In genomic region chrX:134963305-134964094, GRCm38 (mm10) we compare ENCODE assay signal across 8 mouse cellular contexts. TPM values are rescaled to one million over a fixed set of nuclear protein-coding genes. Genes with fewer than 3 reads are reported as not detected.
DNase-seq lines count a peak whose midpoint lies in the region; ATAC-seq and TF ChIP-seq lines count a peak whose summit lies in the region.

No protein-coding gene starts in this region.

- intact Hi-C loops in heart, postnatal 25 days (cut with DNase I), result no loop called here

- H3K27me3 ChIP-seq in ES-Bruce4 (ENCODE audit: control insufficient read depth, insufficient read depth, low read length, poor library complexity, severe bottlenecking), result no peaks in the 10 kb centered on the region
- no peaks in the 10 kb centered on the region for H3K27me3 ChIP-seq in forebrain, embryonic 15.5 days
- no peaks in the 10 kb centered on the region for H3K27me3 ChIP-seq in liver, embryonic 16.5 days (ENCODE audit: control insufficient read depth, insufficient read depth, low read depth, low read length)
- H3K27me3 ChIP-seq in neural tube, embryonic 12.5 days (replicated peaks), result 0 out of 2 replicates have a peak, but pooled peaks cover 2% of the 10 kb centered on the region
- no peaks in the 10 kb centered on the region for H3K27me3 ChIP-seq in stomach, postnatal 0 days (ENCODE audit: control insufficient read depth, insufficient read depth, low read length)

- peak; percentile 42 for DNase-seq in cerebellum, adult 11 months
- peak; percentile 28 for DNase-seq in heart, postnatal 25 days (ENCODE audit: low spot score)
- peak; percentile 1 for DNase-seq in large intestine, adult 2 months (ENCODE audit: low read depth, low spot score)
- peak; percentile 67 for DNase-seq in stomach, postnatal 0 days (ENCODE audit: low spot score)

- no peak overlapping the region for H3K27ac ChIP-seq in ES-Bruce4 (ENCODE audit: insufficient read depth, low read length)
- no peak overlapping the region for H3K27ac ChIP-seq in forebrain, embryonic 15.5 days (replicated peaks)
- no peak overlapping the region for H3K27ac ChIP-seq in liver, embryonic 16.5 days (ENCODE audit: low read length)
- no peak overlapping the region for H3K27ac ChIP-seq in neural tube, embryonic 12.5 days
- H3K27ac ChIP-seq in stomach, postnatal 0 days (replicated peaks), result no peak overlapping the region

- peak overlapping the region; percentile 41 for H3K4me2 ChIP-seq in forebrain, embryonic 15.5 days (replicated peaks)
- H3K4me2 ChIP-seq in liver, embryonic 16.5 days (ENCODE audit: low read depth, low read length), result peak overlapping the region; percentile 52
- peak overlapping the region; percentile 55 for H3K4me2 ChIP-seq in neural tube, embryonic 12.5 days (replicated peaks)
- peak overlapping the region; percentile 40 for H3K4me2 ChIP-seq in stomach, postnatal 0 days (replicated peaks; ENCODE audit: low read depth)

- peak overlapping the region; percentile 55 for H3K4me3 ChIP-seq in ES-Bruce4 (ENCODE audit: low read depth, low read length)
- peak overlapping the region; percentile 37 for H3K4me3 ChIP-seq in forebrain, embryonic 15.5 days
- H3K4me3 ChIP-seq in liver, embryonic 16.5 days (ENCODE audit: low read depth, low read length), result peak overlapping the region; percentile 34
- peak overlapping the region; percentile 29 for H3K4me3 ChIP-seq in neural tube, embryonic 12.5 days
- H3K4me3 ChIP-seq in stomach, postnatal 0 days (ENCODE audit: low read depth, low read length), result peak overlapping the region; percentile 24; the same call in 1 of the 2 replicates

- ATAC-seq in forebrain, embryonic 15.5 days (replicated peaks), result peak; percentile 97
- ATAC-seq in liver, embryonic 16.5 days (ENCODE audit: low read depth), result peak; percentile 91
- ATAC-seq in neural tube, embryonic 12.5 days (ENCODE audit: low FRiP score, low read depth), result peak; percentile 94
- peak; percentile 90 for ATAC-seq in stomach, postnatal 0 days (ENCODE audit: low FRiP score, low TSS enrichment)

- no peaks in the 10 kb centered on the region for H3K4me1 ChIP-seq in ES-Bruce4 (ENCODE audit: control insufficient read depth, insufficient read depth, low read length)
- no peaks in the 10 kb centered on the region for H3K4me1 ChIP-seq in forebrain, embryonic 15.5 days
- no peaks in the 10 kb centered on the region for H3K4me1 ChIP-seq in liver, embryonic 16.5 days (ENCODE audit: control insufficient read depth, low read depth, low read length)
- no peaks in the 10 kb centered on the region for H3K4me1 ChIP-seq in neural tube, embryonic 12.5 days
- no peaks in the 10 kb centered on the region for H3K4me1 ChIP-seq in stomach, postnatal 0 days (replicated peaks; ENCODE audit: control insufficient read depth, insufficient read depth)

- TF ChIP-seq POLR2A in ES-Bruce4 (IDR thresholded peaks at IDR 0.05; ENCODE audit: insufficient read depth, low read length), result no peak

- TF ChIP-seq EP300 in ES-Bruce4 (IDR thresholded peaks at IDR 0.05; ENCODE audit: insufficient read depth, low read depth, low read length), result no peak
- TF ChIP-seq EP300 in stomach, postnatal 0 days (optimal IDR thresholded peaks at IDR 0.05), result no peak

- TF ChIP-seq CTCF in ES-Bruce4 (IDR thresholded peaks at IDR 0.05; ENCODE audit: low read depth, low read length), result no peak
- no peak for TF ChIP-seq CTCF in stomach, postnatal 0 days (IDR thresholded peaks at IDR 0.05; ENCODE audit: low read depth)

- no peaks in the 10 kb centered on the region for H3K36me3 ChIP-seq in ES-Bruce4 (ENCODE audit: control insufficient read depth, insufficient read depth, low read length, poor library complexity, severe bottlenecking)
- no peaks in the 10 kb centered on the region for H3K36me3 ChIP-seq in forebrain, embryonic 15.5 days
- H3K36me3 ChIP-seq in liver, embryonic 16.5 days (ENCODE audit: control insufficient read depth, insufficient read depth), result no peaks in the 10 kb centered on the region
- no peaks in the 10 kb centered on the region for H3K36me3 ChIP-seq in neural tube, embryonic 12.5 days
- no peaks in the 10 kb centered on the region for H3K36me3 ChIP-seq in stomach, postnatal 0 days (ENCODE audit: control insufficient read depth, insufficient read depth, low read length)

- H3K9ac ChIP-seq in ES-Bruce4 (ENCODE audit: low read depth, poor library complexity, severe bottlenecking), result peak overlapping the region; percentile 41; the same call in 1 of the 2 replicates
- no peak overlapping the region for H3K9ac ChIP-seq in forebrain, embryonic 15.5 days (replicated peaks)
- H3K9ac ChIP-seq in liver, embryonic 16.5 days (ENCODE audit: low read depth, low read length), result no peak overlapping the region
- H3K9ac ChIP-seq in neural tube, embryonic 12.5 days, result no peak overlapping the region
- no peak overlapping the region for H3K9ac ChIP-seq in stomach, postnatal 0 days (ENCODE audit: low read length)

- WGBS in forebrain, embryonic 15.5 days, result 49% methylated on average over 43 of the region's 53 CpGs
- WGBS in large intestine, adult 2 months, result 50% methylated on average over 48 of the region's 53 CpGs
- 48% methylated on average over 43 of the region's 53 CpGs for WGBS in liver, embryonic 16.5 days (ENCODE audit: insufficient replicate concordance)
- 62% methylated on average over 32 of the region's 53 CpGs for WGBS in neural tube, embryonic 12.5 days
- 58% methylated on average over 32 of the region's 53 CpGs for WGBS in stomach, postnatal 0 days

- H3K9me3 ChIP-seq in ES-Bruce4 (replicated peaks; ENCODE audit: control insufficient read depth, insufficient read depth, low read length, poor library complexity, severe bottlenecking), result no peaks in the 10 kb centered on the region; the same call in 1 of the 2 replicates
- no peaks in the 10 kb centered on the region for H3K9me3 ChIP-seq in forebrain, embryonic 15.5 days
- H3K9me3 ChIP-seq in liver, embryonic 16.5 days (replicated peaks; ENCODE audit: control insufficient read depth, low read length), result 0 out of 2 replicates have a peak, but pooled peaks cover 2% of the 10 kb centered on the region
- H3K9me3 ChIP-seq in neural tube, embryonic 12.5 days, result no peaks in the 10 kb centered on the region; the same call in 1 of the 2 replicates
- H3K9me3 ChIP-seq in stomach, postnatal 0 days (ENCODE audit: control insufficient read depth, low read length), result no peaks in the 10 kb centered on the region

RNA-seq across cellular contexts. Expression of gene Nxf2, which starts 1.1 kb away (rescaled TPM):
- polyA plus RNA-seq in ES-Bruce4 (2011; ENCODE audit: insufficient read depth, insufficient read length, low read depth, missing spikeins), result 0.29 and 0.45 TPM in 2 replicates
- polyA plus RNA-seq in forebrain, embryonic 15.5 days (2015; fragmentation: Nextera tagmentation; extraction: Ambion mirVana), result 0.19 and 0.20 TPM in 2 replicates
- total RNA-seq in heart, postnatal 25 days (2021), result not detected
- not detected in 2 replicates for polyA plus RNA-seq in large intestine, adult 2 months (2012; rRNA removed)
- 0.18 and 0.26 TPM in 2 replicates for polyA plus RNA-seq in liver, embryonic 16.5 days (2015; fragmentation: Nextera tagmentation; extraction: Ambion mirVana)
- polyA plus RNA-seq in neural tube, embryonic 12.5 days (2016; fragmentation: Nextera tagmentation; extraction: Ambion mirVana), result 0.22 and 0.64 TPM in 2 replicates
- 0.15 and 0.16 TPM in 2 replicates for polyA plus RNA-seq in stomach, postnatal 0 days (2015; fragmentation: Nextera tagmentation; extraction: Ambion mirVana)

RNA-seq across cellular contexts. Expression of gene Zmat1, which starts 45.5 kb away (rescaled TPM):
- 1.0 and 1.6 TPM in 2 replicates for polyA plus RNA-seq in ES-Bruce4 (2011; ENCODE audit: insufficient read depth, insufficient read length, low read depth, missing spikeins)
- 7.0 and 7.9 TPM in 2 replicates for polyA plus RNA-seq in forebrain, embryonic 15.5 days (2015; fragmentation: Nextera tagmentation; extraction: Ambion mirVana)
- total RNA-seq in heart, postnatal 25 days (2021), result 1 to 10 TPM; 3.7 to 6.6 TPM
- 0.18 and 0.26 TPM in 2 replicates for polyA plus RNA-seq in large intestine, adult 2 months (2012; rRNA removed)
- 1.5 and 1.7 TPM in 2 replicates for polyA plus RNA-seq in liver, embryonic 16.5 days (2015; fragmentation: Nextera tagmentation; extraction: Ambion mirVana)
- polyA plus RNA-seq in neural tube, embryonic 12.5 days (2016; fragmentation: Nextera tagmentation; extraction: Ambion mirVana), result 5.6 and 5.7 TPM in 2 replicates
- polyA plus RNA-seq in stomach, postnatal 0 days (2015; fragmentation: Nextera tagmentation; extraction: Ambion mirVana), result 2.2 TPM in 2 replicates

Comparison
In these comparisons a context has a peak if more than half of its experiments do, and no peak if none do; other contexts are left out.
1. DNase-seq: peak in every context shown above with its lines; median percentile 67 in stomach, postnatal 0 days; 42 in cerebellum, adult 11 months; 28 in heart, postnatal 25 days; 1 in large intestine, adult 2 months.